Mouse (Mus musculus) small intestine, adult 2 months (tissue): ENCODE results near the gene Pcp4. TPM values are rescaled to one million over a fixed set of nuclear protein-coding genes. Genes with fewer than 3 reads are reported as not detected.

ENCODE experiments used
- H3K27ac ChIP-seq: fragments of 200-500 bp; 2 replicates; pipeline ENCODE4 v1.5.1; 2012; ENCODE audit warnings: low read depth, low read length, control low read depth, inconsistent platforms; ENCODE audit not compliant: insufficient read depth
- H3K27me3 ChIP-seq: fragments of 200-500 bp; 2 replicates; pipeline ENCODE4 v1.6.1; 2012; ENCODE audit warnings: mild to moderate bottlenecking, moderate library complexity, low read length, inconsistent platforms; ENCODE audit not compliant: control insufficient read depth, insufficient read depth
- H3K36me3 ChIP-seq: fragments of 200-500 bp; 2 replicates; pipeline ENCODE4 v1.6.1; 2012; ENCODE audit warnings: mild to moderate bottlenecking, low read length, control low read depth, inconsistent platforms; ENCODE audit not compliant: control insufficient read depth, insufficient read depth
- H3K4me1 ChIP-seq: fragments of 200-500 bp; 2 replicates; pipeline ENCODE4 v1.6.1; 2012; ENCODE audit warnings: low read length, inconsistent platforms, mixed read lengths; ENCODE audit not compliant: control insufficient read depth, insufficient read depth, insufficient read length
- H3K4me3 ChIP-seq: fragments of 200-500 bp; 2 replicates; pipeline ENCODE4 v1.5.1; 2012; ENCODE audit warnings: low read depth, mild to moderate bottlenecking, control low read depth, inconsistent platforms, low read length, moderate library complexity
- CTCF ChIP-seq: fragments of 200-500 bp; IDR thresholded peaks from 2 replicates; pipeline ENCODE4 v1.5.1; 2012; ENCODE audit warnings: low read depth, mild to moderate bottlenecking, control low read depth, inconsistent platforms, low read length, moderate library complexity, mixed read lengths; ENCODE audit not compliant: insufficient replicate concordance, insufficient read length; ENCODE audit errors: extremely low read depth
- POLR2A ChIP-seq: fragments of 200-500 bp; IDR thresholded peaks from 2 replicates; pipeline ENCODE4 v1.6.1; 2012; ENCODE audit warnings: low read depth, mild to moderate bottlenecking, control low read depth, inconsistent platforms, low read length, moderate library complexity
- WGBS: fragments of 180-500 bp; shearing (Covaris S2); methylation state at CpG from one replicate; pipeline ENCODE4 v1.1.7; 2018; 5-methylcytosine and 5-hydroxymethylcytosine counted together
- polyA plus RNA-seq: library from polyadenylated mRNA; depleted of rRNA; stranded (reverse); fragments of >200 nt; gene quantifications from 2 replicates; pipeline ENCODE4 v1.2.3, GENCODE M21; 2012; rRNA removed

The Pcp4 gene
- polyA plus RNA-seq, 1 experiment, result 0.87 TPM

GRCm38 (mm10) chr16:96563350-96564257 is 96.2 kb downstream of the Pcp4 start:
- Histone ChIP-seq H3K36me3 (no peaks in the 10 kb centered on the region), H3K4me3 (no peak overlapping the region), H3K27ac (no peak overlapping the region), H3K4me1 (no peaks in the 10 kb centered on the region), H3K27me3 (no peaks in the 10 kb centered on the region)
- no peak for TF ChIP-seq CTCF
- TF ChIP-seq POLR2A, result no peak
- WGBS, result 76% methylated on average over 8 of the region's 8 CpGs

GRCm38 (mm10) chr16:96567428-96567827 is 100.0 kb downstream of the Pcp4 start:
- no peak overlapping the region for H3K4me3 ChIP-seq
- H3K27ac ChIP-seq, result no peak overlapping the region
- TF ChIP-seq CTCF (no peak), POLR2A (no peak)
- H3K4me1 ChIP-seq, result no peaks in the 10 kb centered on the region
- H3K36me3 ChIP-seq, result no peaks in the 10 kb centered on the region
- 67% methylated on average over 3 of the region's 3 CpGs for WGBS
- H3K27me3 ChIP-seq, result no peaks in the 10 kb centered on the region

Other genes with a start within 250 kb of the Pcp4 start
- 0.34 and 3.4 TPM in 2 replicates for gene B3galt5, start 231.8 kb upstream of the Pcp4 start, polyA plus RNA-seq
- 0.08 and 0.23 TPM in 2 replicates for gene Itgb2l, start 24.0 kb upstream of the Pcp4 start, polyA plus RNA-seq